Mouse (Mus musculus) c-Kit-negative CD71-positive TER-119-positive erythroid progenitor cells, embryonic 14.5 days (primary cell): Measurements from ENCODE around the gene Slc39a9.

Experiments used
- DNase-seq: peaks from one replicate; pipeline ENCODE4 v3.0.0-alpha.2; 2013; ENCODE audit warnings: low read depth, low spot score

Gene Slc39a9

GRCm38 (mm10) chr12:80719141-80719540 is 75.5 kb downstream of the Slc39a9 start:
- no peak for DNase-seq

GRCm38 (mm10) chr12:80720507-80720906 is 76.8 kb downstream of the Slc39a9 start:
- no peak for DNase-seq

GRCm38 (mm10) chr12:80721458-80721857 is 77.8 kb downstream of the Slc39a9 start:
- DNase-seq = no peak

GRCm38 (mm10) chr12:80724853-80725559 is 81.3 kb downstream of the Slc39a9 start:
- DNase-seq = peak; percentile 56

DNA sequence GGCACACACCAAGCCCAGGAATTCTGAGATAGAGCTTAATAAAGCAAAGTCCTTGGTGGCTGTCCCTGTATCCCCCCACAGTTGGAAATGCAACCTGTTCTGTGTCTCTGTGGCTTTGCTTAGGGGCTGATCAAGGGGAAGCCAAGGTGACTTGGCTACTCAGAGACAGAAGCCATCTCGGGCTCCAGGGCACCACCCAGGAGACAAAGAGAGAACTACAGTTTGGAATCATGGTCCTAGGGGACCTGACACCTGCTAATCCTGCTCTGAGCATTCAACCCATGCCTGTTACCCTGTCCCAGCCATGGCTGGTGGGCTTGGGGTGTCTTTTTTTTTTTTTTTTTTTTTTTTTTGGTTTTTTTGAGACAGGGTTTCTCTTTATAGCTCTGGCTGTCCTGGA is 84.5 kb downstream of the Slc39a9 start:
- DNase-seq = no peak

DNA sequence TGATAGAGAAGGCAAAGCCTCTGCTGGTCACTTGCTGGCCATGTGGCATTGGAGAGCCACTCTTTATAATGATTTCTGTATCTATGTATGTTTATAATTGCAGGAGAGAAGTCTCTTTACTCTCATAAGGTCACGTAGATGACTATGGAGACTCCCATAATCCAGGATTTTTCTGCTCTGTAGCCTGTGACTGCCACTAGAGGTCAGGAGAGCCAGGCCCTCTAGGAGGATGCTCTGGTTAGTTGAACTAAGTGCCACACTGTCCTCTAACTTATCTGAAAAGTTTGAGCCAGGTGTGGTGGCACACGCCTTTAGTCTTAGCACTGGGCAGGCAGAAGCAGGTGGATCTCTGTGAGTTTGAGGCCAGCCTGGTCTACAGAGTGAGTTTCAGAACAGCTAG is 85.1 kb downstream of the Slc39a9 start:
- no peak for DNase-seq

- DNase-seq = no peak
Measured at GRCm38 (mm10) chr12:80729758-80730530, 86.3 kb downstream of the Slc39a9 start.

GRCm38 (mm10) chr12:80730567-80730966 is 86.9 kb downstream of the Slc39a9 start:
- DNase-seq = no peak
